Mouse (Mus musculus) megakaryocyte, embryonic 14.5 days (primary cell): ENCODE measurements around the gene Exoc4. TPM values are rescaled to one million over a fixed set of nuclear protein-coding genes. Genes with fewer than 3 reads are reported as not detected.

ENCODE experiments used
- H3K27me3 ChIP-seq: replicated peaks from 2 replicates; pipeline ENCODE3; 2012; ENCODE audit warnings: inconsistent platforms
- H3K36me3 ChIP-seq: replicated peaks from 2 replicates; pipeline ENCODE3; 2012; ENCODE audit warnings: low read length, inconsistent platforms, mixed read lengths
- H3K4me1 ChIP-seq: 2 replicates; pipeline ENCODE4 v1.6.1; 2012; ENCODE audit warnings: inconsistent platforms
- H3K4me3 ChIP-seq: replicated peaks from 2 replicates; pipeline ENCODE3; 2012; ENCODE audit warnings: moderate library complexity, mild to moderate bottlenecking, inconsistent platforms
- H3K9me3 ChIP-seq: 2 replicates; pipeline ENCODE4 v1.6.1; 2012; ENCODE audit warnings: inconsistent platforms
- FLI1 ChIP-seq: IDR thresholded peaks from 2 replicates; pipeline ENCODE4 v1.6.1; 2012; ENCODE audit warnings: low read length, inconsistent platforms, mixed read lengths
- GATA1 ChIP-seq: IDR thresholded peaks from 3 replicates; pipeline ENCODE4 v1.6.1; 2012; ENCODE audit warnings: mixed read lengths, low read length, inconsistent platforms, borderline replicate concordance
- polyA plus RNA-seq: library from polyadenylated mRNA; stranded (reverse); fragments of >175 nt; gene quantifications from 2 replicates; pipeline ENCODE4 v1.2.3, GENCODE M21; 2012; ENCODE audit warnings: low replicate concordance; ENCODE audit not compliant: insufficient read depth

Exoc4 gene
- polyA plus RNA-seq, 1 experiment, result 8.4 TPM

DNA sequence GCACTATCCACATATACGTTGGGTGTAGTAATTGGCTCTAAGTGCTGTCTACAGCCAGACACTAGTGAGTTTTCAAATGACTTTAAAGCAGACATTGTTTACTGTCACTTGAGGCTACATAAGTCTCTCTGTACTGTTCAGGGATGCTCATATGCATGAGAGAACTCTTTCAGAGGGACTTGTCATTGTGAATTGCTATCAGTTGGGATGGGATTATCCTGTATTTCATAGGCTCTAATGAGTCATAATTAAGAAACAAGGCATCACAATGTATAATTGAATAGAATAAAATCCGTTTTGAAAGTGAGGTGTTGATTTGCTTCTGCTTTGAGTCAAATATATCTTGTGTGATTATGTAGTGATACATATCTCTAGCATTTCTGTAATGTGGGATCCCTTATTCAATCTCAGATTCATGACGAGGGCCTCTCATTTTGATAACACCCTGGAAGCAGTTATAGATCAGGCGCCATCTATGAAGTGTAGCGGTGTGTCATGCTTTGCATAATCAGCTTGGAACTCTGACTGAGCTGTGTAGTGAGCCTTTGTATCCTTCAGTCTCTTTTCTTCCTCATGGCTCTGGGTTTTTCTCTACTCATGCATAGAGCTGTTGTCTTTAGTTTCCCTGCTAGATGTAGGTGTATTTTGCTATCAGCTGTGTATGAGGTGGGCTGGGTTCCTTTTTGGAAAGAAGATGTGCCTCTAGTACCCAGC lies 8.3 kb downstream of the Exoc4 start:
- Histone ChIP-seq H3K4me1 (peaks cover 76% of the 10 kb centered on the region), H3K27me3 (no peaks in the 10 kb centered on the region), H3K36me3 (peaks cover 58% of the 10 kb centered on the region), H3K4me3 (no peak overlapping the region), H3K9me3 (no peaks in the 10 kb centered on the region)
- TF ChIP-seq FLI1 (no peak), GATA1 (no peak)

DNA sequence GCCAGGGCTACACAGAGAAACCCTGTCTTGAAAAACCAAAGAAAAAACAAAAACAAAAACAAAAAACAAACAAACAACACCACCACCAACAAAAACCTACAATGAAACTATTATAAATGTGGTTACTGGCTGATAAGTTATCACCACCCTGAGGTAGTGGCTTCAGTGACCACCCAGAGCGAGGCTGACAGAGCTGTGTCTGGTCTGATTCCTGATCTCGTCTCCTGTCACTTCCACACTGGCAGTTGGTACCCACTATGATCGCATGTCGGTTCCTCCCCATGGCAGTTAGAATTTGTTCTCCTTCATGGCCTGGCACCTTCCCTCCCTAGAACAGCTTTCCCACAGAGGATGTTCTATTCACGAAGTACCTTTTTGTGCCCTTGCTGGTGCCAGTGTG lies 11.0 kb downstream of the Exoc4 start:
- no peaks in the 10 kb centered on the region for H3K27me3 ChIP-seq
- peaks cover 55% of the 10 kb centered on the region for H3K36me3 ChIP-seq
- no peaks in the 10 kb centered on the region for H3K9me3 ChIP-seq
- peaks cover 65% of the 10 kb centered on the region for H3K4me1 ChIP-seq
- TF ChIP-seq GATA1 (no peak), FLI1 (no peak)
- no peak overlapping the region for H3K4me3 ChIP-seq

DNA sequence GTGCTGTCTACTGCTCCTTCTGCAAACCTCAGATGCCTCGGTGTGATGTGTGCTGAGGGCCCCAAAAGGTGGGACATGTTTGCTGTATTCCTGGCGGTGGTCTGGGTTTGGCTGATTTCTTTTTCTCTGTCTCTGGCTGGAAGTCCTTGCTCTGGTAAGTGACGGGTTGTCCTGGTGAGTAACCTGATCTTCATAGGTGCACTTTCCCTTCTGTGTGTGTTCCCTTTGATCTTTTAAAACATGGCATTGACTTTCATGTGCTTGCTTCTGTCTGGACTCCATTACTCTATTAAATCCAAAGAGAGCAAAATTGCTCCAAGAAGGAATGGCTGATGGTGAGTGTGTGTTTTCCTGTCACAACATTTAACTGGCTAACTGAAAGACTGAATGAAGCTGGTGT lies 12.7 kb downstream of the Exoc4 start:
- no peaks in the 10 kb centered on the region for H3K9me3 ChIP-seq
- peaks cover 61% of the 10 kb centered on the region for H3K4me1 ChIP-seq
- no peak overlapping the region for H3K4me3 ChIP-seq
- H3K27me3 ChIP-seq, result no peaks in the 10 kb centered on the region
- TF ChIP-seq GATA1 (no peak), FLI1 (no peak)
- H3K36me3 ChIP-seq, result peaks cover 72% of the 10 kb centered on the region

DNA sequence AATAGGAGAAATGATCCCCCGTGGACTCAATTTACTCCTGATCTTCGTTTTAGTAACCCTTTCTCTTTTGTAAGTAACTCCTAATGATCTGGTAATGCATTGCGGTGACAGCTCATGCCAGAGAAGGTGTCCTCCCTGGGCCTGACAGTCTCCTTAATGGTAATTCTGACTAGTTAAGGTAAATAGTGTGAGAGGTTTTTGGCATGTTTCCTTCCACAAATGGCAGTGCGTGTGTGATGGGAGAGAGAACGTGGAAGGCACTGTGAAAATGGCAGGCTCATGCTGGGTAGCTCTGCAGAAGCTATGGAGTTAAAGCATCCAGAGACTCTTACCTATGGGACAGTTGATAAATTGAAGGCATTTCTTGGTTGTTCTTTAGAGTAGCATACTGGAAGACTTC lies 15.1 kb downstream of the Exoc4 start:
- TF ChIP-seq GATA1, result no peak
- Histone ChIP-seq H3K9me3 (no peaks in the 10 kb centered on the region), H3K4me1 (peaks cover 44% of the 10 kb centered on the region), H3K27me3 (no peaks in the 10 kb centered on the region), H3K4me3 (no peak overlapping the region), H3K36me3 (peaks cover 78% of the 10 kb centered on the region)

DNA sequence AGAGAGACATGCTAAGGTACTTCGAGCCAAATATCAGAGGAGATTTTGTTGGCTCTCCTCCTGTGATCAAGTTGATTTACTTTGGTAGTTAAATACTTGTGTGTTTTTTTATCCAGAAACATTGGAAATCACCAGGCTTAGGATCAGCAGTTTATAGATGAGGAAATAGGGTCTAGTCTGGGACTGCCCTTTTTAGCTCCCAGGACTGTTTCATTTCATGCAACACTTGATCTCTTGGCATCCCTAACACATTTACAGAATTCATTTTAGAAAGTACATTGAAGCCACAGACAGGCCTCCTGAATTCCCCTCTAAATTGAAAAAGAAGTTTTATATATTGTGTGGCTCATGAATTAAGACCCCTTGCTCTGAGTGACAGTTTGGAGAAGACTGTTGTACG lies 15.5 kb downstream of the Exoc4 start:
- H3K9me3 ChIP-seq, result no peaks in the 10 kb centered on the region
- peaks cover 80% of the 10 kb centered on the region for H3K36me3 ChIP-seq
- H3K4me1 ChIP-seq, result peaks cover 44% of the 10 kb centered on the region
- TF ChIP-seq FLI1 (no peak), GATA1 (no peak)
- H3K27me3 ChIP-seq, result no peaks in the 10 kb centered on the region
- H3K4me3 ChIP-seq, result no peak overlapping the region

DNA sequence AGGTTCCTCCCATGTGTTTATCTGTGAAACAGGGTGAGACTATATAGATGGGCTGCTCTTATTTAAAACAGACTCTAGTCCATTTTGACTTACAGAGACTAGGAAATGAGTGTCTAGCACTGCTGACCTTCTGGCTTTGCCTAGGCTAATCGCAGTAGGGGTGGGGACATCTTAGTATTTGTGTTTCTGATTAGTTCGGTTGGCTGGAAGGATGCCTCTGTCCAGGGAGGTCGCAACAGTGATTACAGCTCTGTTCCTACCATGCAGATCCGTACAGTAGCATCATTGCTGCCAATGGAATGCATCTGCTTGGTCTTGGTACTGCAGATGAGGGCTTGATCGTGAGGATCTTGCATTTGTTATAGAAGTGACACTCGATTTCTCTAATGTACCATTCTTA lies 18.7 kb downstream of the Exoc4 start:
- peaks cover 84% of the 10 kb centered on the region for H3K36me3 ChIP-seq
- H3K4me1 ChIP-seq, result peaks cover 30% of the 10 kb centered on the region
- H3K4me3 ChIP-seq, result no peak overlapping the region
- no peaks in the 10 kb centered on the region for H3K27me3 ChIP-seq
- H3K9me3 ChIP-seq, result no peaks in the 10 kb centered on the region
- TF ChIP-seq FLI1, result no peak
- no peak for TF ChIP-seq GATA1

DNA sequence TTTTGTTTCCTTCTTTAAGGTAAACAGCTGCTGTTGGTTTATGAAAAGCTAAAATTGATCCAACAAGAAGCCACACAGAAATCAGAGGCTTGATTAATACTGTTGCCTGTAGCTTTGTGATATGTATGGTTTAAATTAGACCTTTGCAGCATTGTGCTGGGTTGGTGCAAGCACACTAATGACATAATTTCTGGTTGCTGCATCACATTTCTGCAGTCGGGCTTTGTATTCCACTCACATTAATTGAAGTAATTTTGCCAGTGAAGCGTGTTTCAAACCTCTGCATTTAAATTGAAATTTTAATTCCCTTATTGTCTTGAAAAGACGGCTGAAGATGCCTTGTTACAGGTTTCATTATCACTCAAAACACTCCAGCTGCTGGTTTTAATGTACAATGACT lies 34.6 kb downstream of the Exoc4 start:
- TF ChIP-seq FLI1 (no peak), GATA1 (no peak)

DNA sequence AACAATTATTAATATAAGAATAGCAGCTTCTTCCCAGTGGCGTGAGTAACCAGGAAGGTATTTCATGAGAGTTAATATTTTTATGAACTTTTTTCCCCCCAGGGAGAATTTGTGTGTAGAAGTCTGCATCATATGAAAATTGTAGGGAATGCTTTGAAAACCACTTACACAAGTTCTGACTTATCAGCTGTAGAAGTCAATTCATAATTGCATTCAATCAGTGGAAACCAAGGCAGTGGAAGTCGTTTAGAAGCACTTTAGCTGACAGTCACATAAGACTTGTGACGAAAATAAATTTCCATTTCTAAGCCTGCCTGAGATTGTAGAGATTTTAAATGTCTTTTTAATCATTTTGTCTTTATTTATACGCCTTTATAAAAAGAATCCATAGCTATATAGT lies 35.1 kb downstream of the Exoc4 start:
- H3K36me3 ChIP-seq, result peaks cover 20% of the 10 kb centered on the region
- H3K4me1 ChIP-seq, result peaks cover 32% of the 10 kb centered on the region
- no peak for TF ChIP-seq GATA1
- TF ChIP-seq FLI1, result no peak
- H3K9me3 ChIP-seq, result no peaks in the 10 kb centered on the region
- H3K27me3 ChIP-seq, result no peaks in the 10 kb centered on the region
- H3K4me3 ChIP-seq, result no peak overlapping the region

More for the DNA sequence above, 34.6 kb downstream of the Exoc4 start:
- Histone ChIP-seq H3K9me3 (no peaks in the 10 kb centered on the region), H3K36me3 (peaks cover 22% of the 10 kb centered on the region), H3K27me3 (no peaks in the 10 kb centered on the region), H3K4me1 (peaks cover 31% of the 10 kb centered on the region), H3K4me3 (no peak overlapping the region)

DNA sequence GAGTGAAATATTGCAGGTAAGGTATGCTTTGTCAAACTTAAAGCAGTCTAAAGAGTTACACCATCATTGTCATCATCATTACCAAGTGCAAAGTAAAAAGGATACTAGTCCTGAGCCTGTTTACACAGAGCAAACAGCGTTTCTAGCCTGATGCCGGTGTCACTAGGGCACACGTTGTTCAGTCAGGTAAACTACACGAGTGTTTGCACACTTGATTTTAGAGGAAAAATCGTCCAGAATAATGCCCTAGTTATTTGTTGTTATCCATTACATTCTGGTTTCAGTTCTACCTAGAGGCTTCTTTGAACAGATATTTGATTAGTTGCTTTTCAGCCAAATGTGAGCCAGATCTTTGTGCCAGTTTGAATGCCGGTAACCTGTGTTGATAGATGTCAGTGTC lies 37.5 kb downstream of the Exoc4 start:
- no peaks in the 10 kb centered on the region for H3K9me3 ChIP-seq

DNA sequence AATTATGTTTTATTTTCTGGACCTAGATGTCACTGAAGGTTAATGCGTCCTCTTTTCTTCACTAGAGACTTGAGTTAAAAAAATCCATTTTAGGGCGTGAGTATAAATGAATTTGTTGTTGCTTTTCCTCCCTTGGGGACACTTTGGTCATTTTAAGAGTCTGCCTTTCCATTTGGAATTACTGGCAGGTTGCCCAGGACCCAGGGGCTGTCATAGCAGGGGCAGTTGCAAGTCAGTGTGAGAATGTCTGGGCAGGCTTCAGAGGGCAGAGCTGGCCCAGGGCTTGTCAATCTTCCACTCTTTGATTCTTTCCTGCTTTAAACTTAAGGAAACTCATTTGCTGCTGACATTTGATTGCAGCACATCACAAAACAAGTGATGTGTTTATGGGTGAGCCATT lies 45.7 kb downstream of the Exoc4 start:
- peaks cover 9% of the 10 kb centered on the region for H3K4me1 ChIP-seq
- no peak overlapping the region for H3K4me3 ChIP-seq
- TF ChIP-seq FLI1 (no peak), GATA1 (no peak)
- H3K9me3 ChIP-seq, result no peaks in the 10 kb centered on the region
- no peaks in the 10 kb centered on the region for H3K27me3 ChIP-seq
- peaks cover 57% of the 10 kb centered on the region for H3K36me3 ChIP-seq

More for the DNA sequence above, 37.5 kb downstream of the Exoc4 start:
- TF ChIP-seq GATA1 (no peak), FLI1 (no peak)
- Histone ChIP-seq H3K4me3 (no peak overlapping the region), H3K36me3 (peaks cover 7% of the 10 kb centered on the region), H3K4me1 (peaks cover 21% of the 10 kb centered on the region), H3K27me3 (no peaks in the 10 kb centered on the region)

DNA sequence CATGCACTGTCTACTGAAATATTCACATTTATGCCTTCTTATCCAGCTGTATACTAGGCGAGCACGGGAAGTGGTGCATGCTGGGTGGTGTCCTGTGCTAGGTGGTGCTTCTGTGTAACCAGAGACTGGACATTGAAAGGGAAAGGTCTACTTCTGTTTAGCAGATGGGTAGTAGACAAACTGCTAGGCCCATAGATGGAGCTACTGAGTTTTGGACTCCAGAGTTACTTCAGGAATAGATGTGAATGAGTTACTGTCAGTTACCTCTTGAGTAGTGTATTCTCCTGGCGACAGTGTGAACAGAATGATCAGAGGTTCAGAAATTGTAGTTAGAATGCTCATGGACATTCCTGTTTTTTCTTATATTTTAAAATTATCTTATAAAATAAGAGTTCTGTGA lies 48.7 kb downstream of the Exoc4 start:
- TF ChIP-seq GATA1, result no peak
- no peak for TF ChIP-seq FLI1
- Histone ChIP-seq H3K4me3 (no peak overlapping the region), H3K4me1 (peaks cover 9% of the 10 kb centered on the region)

More for the DNA sequence above, 48.7 kb downstream of the Exoc4 start:
- peaks cover 73% of the 10 kb centered on the region for H3K36me3 ChIP-seq
- H3K9me3 ChIP-seq, result no peaks in the 10 kb centered on the region
- no peaks in the 10 kb centered on the region for H3K27me3 ChIP-seq
